Mouse (Mus musculus) heart, embryonic 12.5 days (tissue): ENCODE measurements around the gene Col1a1. TPM values are rescaled to one million over a fixed set of nuclear protein-coding genes. Genes with fewer than 3 reads are reported as not detected.

Experiments
- ATAC-seq: fragments of 200-750 bp; cut with Nextera tagmentation; 2 replicates; pipeline ENCODE4 v1.8.0; 2017; ENCODE audit warnings: moderate TSS enrichment, moderate library complexity; ENCODE audit not compliant: insufficient number of reproducible peaks, low FRiP score
- H3K27ac ChIP-seq: fragments of 300-500 bp; sonication (generic); 2 replicates; pipeline ENCODE4 v1.5.1; 2016; ENCODE audit warnings: mild to moderate bottlenecking, moderate library complexity; ENCODE audit not compliant: poor library complexity, severe bottlenecking
- H3K27me3 ChIP-seq: fragments of 300-500 bp; sonication (generic); replicated peaks from 2 replicates; pipeline ENCODE4 v1.6.1; 2016; ENCODE audit warnings: mild to moderate bottlenecking, moderate library complexity
- H3K36me3 ChIP-seq: fragments of 300-500 bp; sonication (generic); 2 replicates; pipeline ENCODE4 v1.6.1; 2016; ENCODE audit warnings: mild to moderate bottlenecking, moderate library complexity
- H3K4me1 ChIP-seq: fragments of 300-500 bp; sonication (generic); replicated peaks from 2 replicates; pipeline ENCODE4 v1.6.1; 2016; ENCODE audit warnings: mild to moderate bottlenecking
- H3K4me2 ChIP-seq: fragments of 300-500 bp; sonication (generic); 2 replicates; pipeline ENCODE4 v1.6.1; 2016; ENCODE audit warnings: mild to moderate bottlenecking, moderate library complexity
- H3K4me3 ChIP-seq: fragments of 300-500 bp; sonication (generic); 2 replicates; pipeline ENCODE4 v1.5.1; 2016; ENCODE audit warnings: mild to moderate bottlenecking
- H3K9ac ChIP-seq: fragments of 300-500 bp; sonication (generic); 2 replicates; pipeline ENCODE4 v1.6.1; 2016; ENCODE audit warnings: mild to moderate bottlenecking, moderate library complexity
- H3K9me3 ChIP-seq: fragments of 300-500 bp; sonication (generic); replicated peaks from 2 replicates; pipeline ENCODE4 v1.6.1; 2016; ENCODE audit warnings: mild to moderate bottlenecking, moderate library complexity
- WGBS: fragments of 180-500 bp; shearing (Covaris S2); methylation state at CpG from one replicate; pipeline ENCODE4 v1.1.7; 2016; 5-methylcytosine and 5-hydroxymethylcytosine counted together
- polyA plus RNA-seq: library from polyadenylated mRNA; unstranded; fragments of >200 nt; fragmentation: Nextera tagmentation; extraction: Ambion mirVana; gene quantifications from 2 replicates; pipeline ENCODE4 v1.2.1, GENCODE M21; 2016

Col1a1 gene
- polyA plus RNA-seq, 1 experiment from 2014 or later, result 446 TPM

- Histone ChIP-seq H3K4me1 (peaks cover 70% of the 10 kb centered on the region), H3K9ac (peak overlapping the region; percentile 75), H3K4me3 (peak overlapping the region; percentile 95), H3K27ac (peak overlapping the region; percentile 95), H3K4me2 (peak overlapping the region; percentile 98), H3K9me3 (no peaks in the 10 kb centered on the region), H3K36me3 (no peaks in the 10 kb centered on the region), H3K27me3 (no peaks in the 10 kb centered on the region)
- ATAC-seq, result peak; percentile 73
- 0% methylated on average over 12 of the region's 12 CpGs for WGBS
These were observed 53.6 kb downstream of the Col1a1 start for GRCm38 (mm10) chr11:94989562-94990017.

DNA sequence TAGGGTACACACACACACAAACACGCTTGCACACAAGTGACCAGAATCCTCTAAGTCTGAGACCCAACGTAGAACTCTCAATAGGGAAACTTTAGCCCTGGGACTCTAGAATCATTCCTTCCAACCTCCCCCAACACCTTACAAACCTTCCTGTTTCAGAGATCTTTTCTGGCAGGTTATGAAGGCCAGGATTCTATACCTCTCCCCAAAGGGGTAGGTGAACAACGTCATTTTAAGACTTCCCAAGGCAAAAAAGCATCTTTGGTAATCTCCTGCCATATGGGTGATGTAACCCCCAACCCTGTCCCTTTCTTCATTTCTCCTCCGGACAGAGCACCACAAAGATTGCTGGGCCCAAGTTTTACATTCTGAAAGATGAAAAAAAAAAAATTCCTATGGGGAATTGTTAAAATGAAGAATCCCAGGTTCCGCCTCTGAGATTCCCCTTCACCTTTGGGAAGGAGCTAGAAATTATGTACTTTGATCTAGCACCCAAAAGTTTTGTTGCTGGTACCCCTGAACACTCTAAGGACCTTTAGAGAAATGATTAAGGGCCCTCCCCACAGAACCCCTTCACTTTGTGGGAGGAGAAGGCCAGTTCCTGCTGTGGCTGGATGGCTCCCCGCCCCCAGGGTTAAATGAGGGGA lies 54.2 kb downstream of the Col1a1 start:
- Histone ChIP-seq H3K4me2 (peak overlapping the region; percentile 98), H3K4me1 (peaks cover 71% of the 10 kb centered on the region), H3K36me3 (peaks cover 3% of the 10 kb centered on the region; the same call in 1 of the 2 replicates), H3K4me3 (peak overlapping the region; percentile 95), H3K9me3 (no peaks in the 10 kb centered on the region), H3K27ac (peak overlapping the region; percentile 95), H3K27me3 (no peaks in the 10 kb centered on the region), H3K9ac (peak overlapping the region; percentile 98)
- no peak for ATAC-seq
- WGBS, result 48% methylated on average over 6 of the region's 6 CpGs

DNA sequence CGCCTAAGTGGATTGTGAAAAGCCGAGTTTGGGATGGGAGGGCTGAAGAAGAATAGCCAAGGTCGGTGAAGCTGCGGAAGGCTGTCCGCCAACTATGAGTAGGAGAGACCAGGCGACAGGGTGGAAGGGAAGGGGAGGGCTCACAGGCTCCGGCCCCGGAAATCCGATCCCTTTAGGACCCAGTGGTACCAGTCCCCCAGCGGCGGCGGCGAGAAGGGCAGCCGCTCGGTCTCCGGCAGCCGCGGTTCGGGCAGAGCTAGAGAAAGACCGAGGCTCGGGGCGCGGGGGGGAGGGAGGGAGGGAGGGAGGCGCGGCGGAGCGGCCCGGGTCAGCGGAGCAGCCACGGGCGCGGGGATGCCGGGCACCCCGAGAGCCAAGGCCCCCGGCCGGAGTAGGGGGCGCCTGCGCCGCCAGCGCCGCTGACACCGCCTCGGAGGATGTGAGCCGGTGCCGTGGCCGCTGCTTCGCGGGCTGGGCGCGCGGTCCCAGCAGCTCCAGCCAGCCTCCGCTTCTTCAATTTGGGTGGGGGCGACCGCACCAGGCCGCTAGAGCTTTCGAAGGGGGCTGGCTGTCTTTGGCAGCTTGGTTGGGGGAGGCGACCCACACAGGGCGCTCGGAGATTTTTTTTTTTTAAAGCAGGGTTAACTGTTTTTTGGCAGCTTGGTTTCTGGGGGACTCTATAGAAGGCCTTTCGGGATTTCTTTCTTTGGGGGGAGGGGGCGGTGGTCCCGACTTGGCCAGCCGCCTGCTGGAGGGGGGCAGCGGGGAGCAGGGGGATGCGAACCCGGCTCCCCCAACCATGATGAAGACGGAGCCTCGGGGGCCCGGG lies 54.9 kb downstream of the Col1a1 start, which contains the start of gene Ppp1r9b:
TSS of gene Ppp1r9b (plus strand) at position 287 of the 829 bp plus-strand sequence.
- H3K4me3 ChIP-seq, result peak within 1 kb of the TSS; percentile 95
- peaks cover 4% of the 10 kb centered on the region; the same call in 1 of the 2 replicates for H3K36me3 ChIP-seq
- H3K9ac ChIP-seq, result peak within 1 kb of the TSS; percentile 98
- H3K4me1 ChIP-seq, result peaks cover 76% of the 10 kb centered on the region
- under 1% methylated on average over 55 of the region's 69 CpGs for WGBS
- no peaks in the 10 kb centered on the region for H3K9me3 ChIP-seq
- H3K27me3 ChIP-seq, result no peaks in the 10 kb centered on the region
- H3K27ac ChIP-seq, result peak within 1 kb of the TSS; percentile 95
- peak; percentile 82 for ATAC-seq
- H3K4me2 ChIP-seq, result peak within 1 kb of the TSS; percentile 98

DNA sequence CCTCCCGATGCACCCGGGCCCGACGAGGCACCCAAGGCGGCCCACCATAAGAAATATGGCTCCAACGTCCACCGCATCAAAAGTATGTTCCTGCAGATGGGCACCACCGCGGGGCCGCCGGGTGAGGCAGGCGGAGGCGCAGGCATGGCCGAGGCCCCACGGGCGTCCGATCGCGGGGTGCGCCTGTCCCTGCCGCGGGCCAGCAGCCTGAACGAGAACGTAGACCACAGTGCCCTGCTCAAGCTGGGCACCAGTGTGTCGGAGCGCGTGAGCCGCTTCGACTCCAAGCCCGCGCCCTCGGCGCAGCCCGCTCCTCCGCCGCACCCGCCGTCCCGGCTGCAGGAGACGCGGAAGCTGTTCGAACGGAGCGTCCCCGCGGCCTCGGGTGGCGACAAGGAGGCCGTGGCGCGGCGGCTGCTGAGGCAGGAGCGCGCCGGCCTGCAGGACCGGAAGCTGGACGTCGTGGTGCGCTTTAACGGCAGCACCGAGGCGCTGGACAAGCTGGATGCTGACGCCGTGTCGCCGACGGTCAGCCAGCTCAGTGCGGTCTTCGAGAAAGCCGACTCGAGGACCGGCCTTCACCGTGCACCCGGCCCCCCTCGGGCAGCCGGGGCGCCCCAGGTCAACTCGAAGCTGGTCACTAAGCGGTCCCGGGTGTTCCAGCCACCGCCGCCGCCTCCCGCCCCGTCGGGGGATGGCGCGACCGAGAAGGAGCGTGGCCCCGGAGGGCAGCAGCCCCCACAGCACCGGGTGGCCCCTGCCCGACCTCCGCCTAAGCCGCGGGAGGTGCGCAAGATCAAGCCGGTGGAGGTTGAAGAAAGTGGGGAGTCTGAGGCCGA lies 55.8 kb downstream of the Col1a1 start:
- under 1% methylated on average over 99 of the region's 99 CpGs for WGBS
- Histone ChIP-seq H3K4me3 (peak overlapping the region; percentile 95), H3K27ac (peak overlapping the region; percentile 95), H3K27me3 (no peaks in the 10 kb centered on the region), H3K4me2 (peak overlapping the region; percentile 98), H3K9me3 (no peaks in the 10 kb centered on the region), H3K4me1 (peaks cover 78% of the 10 kb centered on the region), H3K36me3 (peaks cover 13% of the 10 kb centered on the region), H3K9ac (peak overlapping the region; percentile 98)
- ATAC-seq, result peak; percentile 7; the same call in 1 of the 2 replicates

GRCm38 (mm10) chr11:94992480-94992753 lies 56.4 kb downstream of the Col1a1 start:
- peak overlapping the region; percentile 95 for H3K4me3 ChIP-seq
- peak overlapping the region; percentile 98 for H3K4me2 ChIP-seq
- 1% methylated on average over 20 of the region's 20 CpGs for WGBS

DNA sequence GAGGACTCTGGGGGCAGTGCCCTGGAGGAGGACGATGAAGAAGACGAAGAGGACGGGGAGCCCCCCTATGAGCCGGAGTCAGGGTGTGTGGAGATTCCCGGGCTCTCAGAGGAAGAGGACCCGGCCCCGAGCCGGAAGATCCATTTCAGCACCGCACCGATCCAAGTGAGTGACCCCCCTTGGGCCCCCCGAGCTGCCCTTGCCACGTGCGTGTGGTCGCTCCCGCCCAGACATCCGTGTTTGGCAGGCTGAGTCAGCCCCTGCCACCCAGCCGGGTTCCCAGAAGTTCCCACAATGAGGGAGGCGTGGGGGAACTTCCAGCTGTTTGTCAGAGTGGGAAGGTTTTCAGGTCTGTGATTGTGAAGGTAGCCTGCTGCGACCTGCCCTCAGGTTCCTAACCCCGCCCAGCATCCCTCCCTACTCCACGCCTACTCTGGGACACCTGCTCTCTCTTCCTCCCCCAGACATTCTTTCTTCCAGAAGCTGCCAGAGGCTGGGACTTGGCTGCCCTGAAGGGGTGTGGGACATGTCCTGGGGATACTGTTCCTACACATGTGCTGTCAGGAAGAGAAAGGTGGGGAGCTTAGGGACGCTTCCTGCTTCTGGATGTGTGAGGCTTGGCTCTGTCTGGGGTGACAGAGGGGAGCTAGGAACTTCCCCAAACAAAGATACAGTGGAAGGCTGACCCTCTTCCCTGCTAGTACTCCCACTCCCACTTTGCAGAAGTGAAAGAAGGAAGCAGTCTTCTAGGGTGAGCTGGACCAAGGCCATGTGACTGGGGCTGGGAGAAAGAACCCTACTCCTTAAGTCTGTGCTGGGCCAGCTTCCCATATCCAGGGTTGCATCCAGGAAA lies 57.0 kb downstream of the Col1a1 start:
- H3K27me3 ChIP-seq, result no peaks in the 10 kb centered on the region
- H3K9me3 ChIP-seq, result no peaks in the 10 kb centered on the region
- peaks cover 76% of the 10 kb centered on the region for H3K4me1 ChIP-seq
- H3K9ac ChIP-seq, result peak overlapping the region; percentile 98
- peak overlapping the region; percentile 95 for H3K4me3 ChIP-seq
- H3K27ac ChIP-seq, result peak overlapping the region; percentile 95; the same call in 1 of the 2 replicates
- peak overlapping the region; percentile 98 for H3K4me2 ChIP-seq
- peaks cover 24% of the 10 kb centered on the region for H3K36me3 ChIP-seq
- 3% methylated on average over 22 of the region's 22 CpGs for WGBS
- ATAC-seq, result no peak

More at GRCm38 (mm10) chr11:94992480-94992753, 56.4 kb downstream of the Col1a1 start:
- peaks cover 78% of the 10 kb centered on the region for H3K4me1 ChIP-seq
- no peaks in the 10 kb centered on the region for H3K9me3 ChIP-seq
- H3K27me3 ChIP-seq, result no peaks in the 10 kb centered on the region
- peaks cover 18% of the 10 kb centered on the region for H3K36me3 ChIP-seq
- H3K27ac ChIP-seq, result peak overlapping the region; percentile 95; the same call in 1 of the 2 replicates
- peak overlapping the region; percentile 98 for H3K9ac ChIP-seq
- no peak for ATAC-seq

- Histone ChIP-seq H3K4me2 (peak overlapping the region; percentile 98), H3K9ac (peak overlapping the region; percentile 98), H3K27me3 (no peaks in the 10 kb centered on the region), H3K9me3 (no peaks in the 10 kb centered on the region), H3K36me3 (peaks cover 37% of the 10 kb centered on the region), H3K4me1 (peaks cover 66% of the 10 kb centered on the region), H3K4me3 (peak overlapping the region; percentile 95), H3K27ac (peak overlapping the region; percentile 30)
- ATAC-seq, result no peak
- 23% methylated on average over 10 of the region's 10 CpGs for WGBS
These were observed 58.3 kb downstream of the Col1a1 start for GRCm38 (mm10) chr11:94994208-94994814.

GRCm38 (mm10) chr11:94994947-94995772 lies 59.1 kb downstream of the Col1a1 start:
- WGBS, result 79% methylated on average over 11 of the region's 11 CpGs
- Histone ChIP-seq H3K9ac (peak overlapping the region; percentile 98), H3K27ac (0 out of 2 replicates have a peak overlapping the region, but pooled peaks have one; percentile 30), H3K4me3 (peak overlapping the region; percentile 95), H3K4me1 (peaks cover 66% of the 10 kb centered on the region), H3K27me3 (no peaks in the 10 kb centered on the region), H3K4me2 (peak overlapping the region; percentile 98), H3K9me3 (no peaks in the 10 kb centered on the region), H3K36me3 (peaks cover 46% of the 10 kb centered on the region)
- no peak for ATAC-seq

DNA sequence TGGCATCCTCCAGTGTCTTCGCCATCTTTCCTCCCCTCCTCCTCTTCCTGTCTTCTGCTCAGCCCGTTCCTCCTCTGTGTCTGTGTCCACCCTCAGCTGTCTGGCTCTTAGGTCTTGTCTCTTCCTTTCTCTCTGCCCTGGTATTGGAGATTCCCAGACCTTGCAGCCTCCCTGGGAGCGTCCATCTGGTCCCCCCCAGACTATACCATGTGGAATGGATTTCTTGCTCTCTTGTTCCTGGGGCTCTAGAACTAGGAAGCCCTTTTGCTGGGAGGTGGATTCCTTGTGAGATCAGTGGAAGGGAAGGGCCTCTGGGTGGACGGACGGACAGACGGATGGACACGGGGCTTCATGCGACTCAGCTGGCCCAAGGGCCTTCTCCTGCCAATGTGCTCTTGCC lies 60.1 kb downstream of the Col1a1 start:
- peaks cover 71% of the 10 kb centered on the region for H3K4me1 ChIP-seq
- peak overlapping the region; percentile 98 for H3K4me2 ChIP-seq
- H3K27ac ChIP-seq, result 0 out of 2 replicates have a peak overlapping the region, but pooled peaks have one; percentile 16
- no peak for ATAC-seq
- H3K36me3 ChIP-seq, result peaks cover 52% of the 10 kb centered on the region
- no peak overlapping the region for H3K4me3 ChIP-seq
- H3K27me3 ChIP-seq, result no peaks in the 10 kb centered on the region
- 80% methylated on average over 8 of the region's 8 CpGs for WGBS
- no peaks in the 10 kb centered on the region for H3K9me3 ChIP-seq
- H3K9ac ChIP-seq, result no peak overlapping the region
